Mouse (Mus musculus) liver, embryonic 14.5 days (tissue): ENCODE data around the gene Abhd2.

Experiments used
- CTCF ChIP-seq: IDR thresholded peaks from 2 replicates; pipeline ENCODE4 v1.5.1; 2016; ENCODE audit warnings: antibody characterized with exemption, low read depth, control low read depth
- EP300 ChIP-seq: IDR thresholded peaks from 2 replicates; pipeline ENCODE4 v1.6.1; 2016; ENCODE audit warnings: antibody characterized with exemption, low read depth

DNA sequence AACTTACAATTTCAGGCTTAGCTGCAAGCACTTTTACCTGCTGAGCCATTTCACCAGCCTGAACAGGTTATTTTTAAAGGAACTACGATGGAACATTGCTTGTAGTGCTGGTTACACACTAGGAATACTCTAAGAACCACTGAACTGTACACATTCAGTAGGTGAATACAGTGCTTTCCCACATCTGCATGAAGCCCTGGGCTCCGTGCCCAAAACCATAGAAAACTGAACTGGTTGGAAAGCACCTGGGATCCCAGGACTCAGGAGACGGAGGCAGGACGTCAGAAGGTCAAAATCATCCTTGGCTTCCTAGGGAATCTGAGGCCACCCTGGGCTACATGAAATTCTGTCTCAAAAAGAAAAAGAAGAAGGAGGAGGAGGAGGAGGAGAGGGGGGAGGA lies 6.8 kb upstream of the Abhd2 start:
- TF ChIP-seq CTCF (no peak), EP300 (no peak)
